Mouse (Mus musculus) embryonic facial prominence, embryonic 11.5 days (tissue): Measurements from ENCODE around the gene Mansc4. TPM values are rescaled to one million over a fixed set of nuclear protein-coding genes. Genes with fewer than 3 reads are reported as not detected.

ENCODE experiments used
- ATAC-seq: fragments of 200-750 bp; cut with Nextera tagmentation; replicated peaks from 2 replicates; pipeline ENCODE4 v1.8.0; 2017; ENCODE audit warnings: low read depth; ENCODE audit not compliant: insufficient number of reproducible peaks, low FRiP score, low TSS enrichment
- DNase-seq: peaks from one replicate; pipeline ENCODE4 v3.0.0-alpha.2; 2015; ENCODE audit warnings: low spot score
- H3K27ac ChIP-seq: fragments of 300-500 bp; sonication (generic); replicated peaks from 2 replicates; pipeline ENCODE4 v1.5.1; 2014; ENCODE audit warnings: mild to moderate bottlenecking, low read depth, low read length, control low read depth
- H3K27me3 ChIP-seq: fragments of 300-500 bp; sonication (generic); 2 replicates; pipeline ENCODE4 v1.6.1; 2014; ENCODE audit warnings: mild to moderate bottlenecking, low read length, moderate library complexity, mixed read lengths; ENCODE audit not compliant: control insufficient read depth, insufficient read depth
- H3K36me3 ChIP-seq: fragments of 300-500 bp; sonication (generic); replicated peaks from 2 replicates; pipeline ENCODE4 v1.6.1; 2014; ENCODE audit warnings: low read depth, mild to moderate bottlenecking, low read length, moderate library complexity, mixed read lengths; ENCODE audit not compliant: control insufficient read depth, insufficient read depth
- H3K4me1 ChIP-seq: fragments of 300-500 bp; sonication (generic); 2 replicates; pipeline ENCODE4 v1.6.1; 2014; ENCODE audit warnings: low read length, mixed read lengths; ENCODE audit not compliant: control insufficient read depth, insufficient read depth
- H3K4me2 ChIP-seq: fragments of 300-500 bp; sonication (generic); 2 replicates; pipeline ENCODE4 v1.6.1; 2014; ENCODE audit warnings: low read depth, mild to moderate bottlenecking, control low read depth, low read length, moderate library complexity
- H3K4me3 ChIP-seq: fragments of 300-500 bp; sonication (generic); 2 replicates; pipeline ENCODE4 v1.5.1; 2014; ENCODE audit warnings: low read depth, low read length, control low read depth
- H3K9ac ChIP-seq: fragments of 300-500 bp; sonication (generic); replicated peaks from 2 replicates; pipeline ENCODE4 v1.6.1; 2014; ENCODE audit warnings: mild to moderate bottlenecking, control low read depth, low read length
- H3K9me3 ChIP-seq: fragments of 300-500 bp; sonication (generic); replicated peaks from 2 replicates; pipeline ENCODE4 v1.6.1; 2016; ENCODE audit warnings: mild to moderate bottlenecking, low read length, inconsistent platforms, mixed read lengths; ENCODE audit not compliant: control insufficient read depth
- WGBS: fragments of 180-500 bp; shearing (Covaris S2); extraction: QIAGEN DNeasy Blood & Tissue Kit; methylation state at CpG from one replicate; pipeline ENCODE4 v1.1.7; 2014; 5-methylcytosine and 5-hydroxymethylcytosine counted together
- polyA plus RNA-seq: library from polyadenylated mRNA; unstranded; fragments of >200 nt; fragmentation: Nextera tagmentation; extraction: Ambion mirVana; gene quantifications from 2 replicates; pipeline ENCODE4 v1.2.1, GENCODE M21; 2014

The Mansc4 gene
- polyA plus RNA-seq = 1.7 and 1.8 TPM in 2 replicates

GRCm38 (mm10) chr6:147086594-147087225 is at the start of gene Mansc4:
Gene Mansc4 (minus strand): TSS chr6:147087032.
- peak within 1 kb of the TSS; percentile 41; the same call in 1 of the 2 replicates for H3K27ac ChIP-seq
- no peaks in the 10 kb centered on the region for H3K9me3 ChIP-seq
- no peaks in the 10 kb centered on the region for H3K27me3 ChIP-seq
- H3K36me3 ChIP-seq = no peaks in the 10 kb centered on the region
- H3K4me3 ChIP-seq = peak within 1 kb of the TSS; percentile 22
- peak; percentile 70 for DNase-seq
- ATAC-seq = peak; percentile 21
- peak within 1 kb of the TSS; percentile 53 for H3K4me2 ChIP-seq
- H3K9ac ChIP-seq = peak within 1 kb of the TSS; percentile 60
- H3K4me1 ChIP-seq = no peaks in the 10 kb centered on the region; the same call in 1 of the 2 replicates
- 3% methylated on average over 20 of the region's 20 CpGs for WGBS

DNA sequence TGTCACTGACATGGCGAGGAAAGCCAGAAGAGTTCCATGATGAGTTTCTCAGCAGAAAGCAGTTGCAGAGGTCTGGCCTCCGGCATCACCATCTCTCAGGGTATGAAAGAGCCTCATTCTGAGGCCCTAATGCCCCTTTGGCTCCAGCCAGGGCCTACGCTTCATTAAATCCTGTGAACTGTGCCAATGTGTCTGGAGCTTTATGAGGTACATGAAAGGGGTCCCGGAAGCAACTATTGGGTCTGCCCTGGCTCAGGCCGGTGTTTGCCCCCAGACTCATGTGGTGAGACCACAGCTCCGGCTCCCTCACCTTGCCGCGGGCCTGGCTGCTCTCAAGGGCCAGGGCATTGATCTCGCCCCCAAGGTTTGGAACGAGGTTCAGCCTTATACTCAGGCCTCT is 40.4 kb upstream of the Mansc4 start:
- no peak overlapping the region for H3K9ac ChIP-seq
- ATAC-seq (no peak), DNase-seq (no peak)
- no peaks in the 10 kb centered on the region for H3K4me1 ChIP-seq
- H3K4me2 ChIP-seq = no peak overlapping the region
- no peaks in the 10 kb centered on the region for H3K36me3 ChIP-seq
- no peaks in the 10 kb centered on the region for H3K9me3 ChIP-seq
- H3K27me3 ChIP-seq = no peaks in the 10 kb centered on the region
- no peak overlapping the region for H3K27ac ChIP-seq
- WGBS = 91% methylated on average over 10 of the region's 10 CpGs
- no peak overlapping the region for H3K4me3 ChIP-seq

DNA sequence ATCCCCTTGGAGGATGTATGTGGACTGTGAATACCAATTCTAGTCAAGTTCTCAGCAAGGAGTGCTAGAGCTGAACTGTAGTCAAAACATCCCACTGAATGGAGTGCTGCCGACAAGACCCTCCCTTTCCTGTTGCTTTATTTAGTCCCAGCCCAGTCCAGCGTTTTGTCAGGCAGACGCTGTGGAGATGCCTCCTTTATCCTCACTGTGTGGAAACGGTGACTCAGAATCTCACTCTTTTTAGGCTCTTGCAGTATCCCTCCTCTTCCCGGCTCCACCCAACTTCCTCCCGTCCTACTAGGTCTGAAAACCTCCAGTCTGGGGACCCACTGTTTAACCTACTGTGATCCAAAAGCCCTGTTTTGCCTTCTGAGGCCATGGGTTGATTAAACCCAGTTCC is 34.5 kb upstream of the Mansc4 start:
- 60% methylated on average over 6 of the region's 6 CpGs for WGBS
- H3K9ac ChIP-seq = no peak overlapping the region
- no peak for DNase-seq
- H3K36me3 ChIP-seq = no peaks in the 10 kb centered on the region
- no peaks in the 10 kb centered on the region for H3K4me1 ChIP-seq
- no peak overlapping the region for H3K4me3 ChIP-seq
- no peaks in the 10 kb centered on the region for H3K27me3 ChIP-seq
- ATAC-seq = no peak
- no peak overlapping the region for H3K4me2 ChIP-seq
- no peaks in the 10 kb centered on the region for H3K9me3 ChIP-seq
- no peak overlapping the region for H3K27ac ChIP-seq

DNA sequence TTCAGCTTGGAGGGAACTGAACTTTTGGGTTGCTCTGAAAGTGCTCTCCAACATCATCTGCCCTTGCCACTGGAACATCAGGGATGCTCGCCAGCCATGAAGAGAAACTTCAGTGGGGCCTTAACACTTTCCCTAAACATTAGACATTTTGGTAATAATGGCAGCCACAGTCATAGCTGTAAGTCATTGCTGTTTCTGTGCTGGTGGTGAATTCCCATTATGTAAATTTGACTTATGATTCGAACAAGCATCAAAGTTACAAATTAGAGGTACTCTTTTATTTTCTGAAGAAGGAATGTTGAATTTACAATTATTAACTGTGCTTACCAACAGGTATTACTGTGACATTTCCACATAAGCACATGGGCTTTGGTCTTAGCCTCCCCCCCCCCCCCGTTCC is 31.4 kb upstream of the Mansc4 start:
- H3K4me1 ChIP-seq = no peaks in the 10 kb centered on the region
- no peak overlapping the region for H3K9ac ChIP-seq
- H3K4me3 ChIP-seq = no peak overlapping the region
- DNase-seq (no peak), ATAC-seq (no peak)
- no peaks in the 10 kb centered on the region for H3K9me3 ChIP-seq
- no peak overlapping the region for H3K4me2 ChIP-seq
- H3K27ac ChIP-seq = no peak overlapping the region
- no peaks in the 10 kb centered on the region for H3K36me3 ChIP-seq
- H3K27me3 ChIP-seq = no peaks in the 10 kb centered on the region
- WGBS = 85% methylated on average over 3 of the region's 3 CpGs

- DNase-seq (no peak), ATAC-seq (no peak)
- Histone ChIP-seq H3K4me1 (no peaks in the 10 kb centered on the region), H3K27me3 (no peaks in the 10 kb centered on the region), H3K36me3 (no peaks in the 10 kb centered on the region), H3K9ac (no peak overlapping the region), H3K4me3 (no peak overlapping the region), H3K27ac (no peak overlapping the region), H3K9me3 (no peaks in the 10 kb centered on the region), H3K4me2 (no peak overlapping the region)
- WGBS = 94% methylated on average over 7 of the region's 7 CpGs
Observed at GRCm38 (mm10) chr6:147117764-147118163, 30.9 kb upstream of the Mansc4 start.

GRCm38 (mm10) chr6:147116579-147116978 is 29.7 kb upstream of the Mansc4 start:
- H3K4me2 ChIP-seq = no peak overlapping the region
- no peak overlapping the region for H3K27ac ChIP-seq
- H3K9ac ChIP-seq = no peak overlapping the region
- no peaks in the 10 kb centered on the region for H3K9me3 ChIP-seq
- H3K27me3 ChIP-seq = no peaks in the 10 kb centered on the region
- H3K4me1 ChIP-seq = no peaks in the 10 kb centered on the region
- DNase-seq = peak; percentile 97
- WGBS = 7% methylated on average over 10 of the region's 10 CpGs
- ATAC-seq = no peak
- H3K36me3 ChIP-seq = no peaks in the 10 kb centered on the region
- H3K4me3 ChIP-seq = no peak overlapping the region

- Histone ChIP-seq H3K27ac (no peak overlapping the region), H3K9ac (no peak overlapping the region), H3K36me3 (peaks cover 7% of the 10 kb centered on the region), H3K27me3 (no peaks in the 10 kb centered on the region), H3K4me2 (no peak overlapping the region), H3K4me1 (no peaks in the 10 kb centered on the region), H3K4me3 (no peak overlapping the region), H3K9me3 (no peaks in the 10 kb centered on the region)
- 84% methylated on average over 7 of the region's 7 CpGs for WGBS
- no peak for ATAC-seq
- DNase-seq = no peak
Observed at GRCm38 (mm10) chr6:147109283-147109682, 22.5 kb upstream of the Mansc4 start.

DNA sequence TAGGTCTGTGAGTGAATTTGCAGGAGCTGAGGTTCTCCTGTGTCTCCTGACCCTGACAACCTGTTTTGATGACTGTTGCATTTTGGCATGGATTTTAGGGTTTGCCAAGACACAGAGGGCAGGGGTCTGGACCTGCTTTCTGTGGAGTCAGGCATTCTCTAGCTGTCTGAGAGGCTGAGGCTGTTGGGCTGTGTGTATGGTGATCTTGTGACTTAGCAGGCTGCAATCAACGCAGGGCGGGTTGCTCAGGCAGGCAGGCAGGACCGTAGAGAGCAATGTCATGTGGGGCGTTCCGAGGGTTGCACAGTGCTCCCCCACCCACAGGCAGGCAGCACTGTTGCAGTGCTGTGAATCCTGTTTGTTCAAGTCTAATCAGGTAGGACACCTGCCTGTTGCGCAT is 19.9 kb upstream of the Mansc4 start:
- Histone ChIP-seq H3K4me3 (no peak overlapping the region), H3K36me3 (peaks cover 7% of the 10 kb centered on the region), H3K27me3 (no peaks in the 10 kb centered on the region), H3K9ac (no peak overlapping the region), H3K4me2 (no peak overlapping the region), H3K4me1 (no peaks in the 10 kb centered on the region), H3K9me3 (no peaks in the 10 kb centered on the region), H3K27ac (no peak overlapping the region)
- WGBS = 93% methylated on average over 6 of the region's 6 CpGs
- ATAC-seq = no peak
- DNase-seq = no peak
